Mouse (Mus musculus): ENCODE measurements around the gene Usp51.
"Not testable (repeated sequence)": the region's sequence is repeated elsewhere in the genome, so short reads cannot be mapped to it uniquely, and the experiment has no call there.

The Usp51 gene

GRCm38 (mm10) chrX:153006387-153006841 is at the start of gene Usp51:
Gene Usp51, plus strand, starts transcription at chrX:153006469.
- DNase-seq: peak; percentile 42 to 43

GRCm38 (mm10) chrX:152969606-152970005 is 36.7 kb upstream of the Usp51 start:
- DNase-seq: peak in 1 of 2 experiments; percentile 1

GRCm38 (mm10) chrX:152973476-152974203 is 32.6 kb upstream of the Usp51 start:
- peak in 1 of 2 experiments; percentile 4 for DNase-seq

- peak; percentile 24 to 41 for DNase-seq
Observed at GRCm38 (mm10) chrX:152974204-152974661, 32.0 kb upstream of the Usp51 start.

- DNase-seq: no peak
Observed at GRCm38 (mm10) chrX:152976538-152976937, 29.7 kb upstream of the Usp51 start.

- no peak for DNase-seq
Observed at GRCm38 (mm10) chrX:152985009-152985408, 21.3 kb upstream of the Usp51 start.

GRCm38 (mm10) chrX:152989852-152990251 is 16.4 kb upstream of the Usp51 start:
- not testable (repeated sequence) for DNase-seq

- not testable (repeated sequence) for DNase-seq
Observed at GRCm38 (mm10) chrX:152996105-152996504, 10.2 kb upstream of the Usp51 start.

GRCm38 (mm10) chrX:153007021-153007684 is 884 bp downstream of the Usp51 start:
- DNase-seq: peak; percentile 69 to 78

- DNase-seq: no peak
Observed at GRCm38 (mm10) chrX:153007685-153008047, 1.4 kb downstream of the Usp51 start.

GRCm38 (mm10) chrX:153025255-153025654 is 19.0 kb downstream of the Usp51 start:
- not testable (repeated sequence) for DNase-seq

- not testable (repeated sequence) for DNase-seq
Observed at GRCm38 (mm10) chrX:153025709-153026108, 19.4 kb downstream of the Usp51 start.

GRCm38 (mm10) chrX:153031547-153031946 is 25.3 kb downstream of the Usp51 start:
- not testable (repeated sequence) for DNase-seq

- DNase-seq: peak; percentile 84 to 91
Observed at GRCm38 (mm10) chrX:153037087-153037971, 31.1 kb downstream of the Usp51 start, which contains the start of gene Mageh1. Gene Mageh1, minus strand, starts transcription at chrX:153037575.

GRCm38 (mm10) chrX:153037972-153038744 is 31.9 kb downstream of the Usp51 start:
- DNase-seq: not testable (repeated sequence)
